Mouse (Mus musculus) MEL (cell line): ENCODE measurements around the gene Acpp. TPM values are rescaled to one million over a fixed set of nuclear protein-coding genes. Genes with fewer than 3 reads are reported as not detected.
A peak's percentile ranks its signal among the peaks of the same experiment; 100 is the strongest.

Experiments
- DNase-seq: peaks from one replicate; pipeline ENCODE4 v3.0.0; 2011; ENCODE audit warnings: low read depth, low spot score
- H3K27ac ChIP-seq: 2 replicates; pipeline ENCODE4 v1.5.1; 2012; ENCODE audit warnings: low read depth, mild to moderate bottlenecking, control low read depth, low read length, moderate library complexity; ENCODE audit not compliant: control insufficient read depth
- H3K27me3 ChIP-seq, 2 experiments: fragments of 150-350 bp in 1 of 2; sonication (generic) in 1 of 2; 2 replicates each; pipeline ENCODE4 v1.6.1; 2012; ENCODE audit warnings: low read length in 2 of 2, mild to moderate bottlenecking in 2 of 2, improper control_type of control experiment in 1 of 2, moderate library complexity in 1 of 2; ENCODE audit not compliant: insufficient read depth in 2 of 2, control insufficient read depth in 1 of 2
- H3K36me3 ChIP-seq, 2 experiments: 2 replicates each; pipeline ENCODE4 v1.6.1; 2012 to 2014; ENCODE audit warnings: low read length in 2 of 2, improper control_type of control experiment in 1 of 2, inconsistent platforms in 1 of 2, mild to moderate bottlenecking in 1 of 2; ENCODE audit not compliant: insufficient read depth in 2 of 2, control insufficient read depth in 1 of 2
- H3K4me1 ChIP-seq, 2 experiments: fragments of 150-350 bp in 1 of 2; sonication (generic) in 1 of 2; 2 replicates each; pipeline ENCODE4 v1.6.1; 2012; ENCODE audit warnings: low read length in 2 of 2, improper control_type of control experiment in 1 of 2, mild to moderate bottlenecking in 1 of 2; ENCODE audit not compliant: insufficient read depth in 2 of 2, control insufficient read depth in 1 of 2
- H3K4me3 ChIP-seq, 2 experiments: fragments of 150-350 bp in 1 of 2; sonication (generic) in 1 of 2; 2 replicates each; pipeline ENCODE4 v1.5.1; 2012; ENCODE audit warnings: low read depth in 2 of 2, low read length in 2 of 2, mild to moderate bottlenecking in 2 of 2, moderate library complexity in 2 of 2, control low read depth in 1 of 2, improper control_type of control experiment in 1 of 2; ENCODE audit not compliant: control insufficient read depth in 1 of 2, insufficient read depth in 1 of 2
- H3K79me2 ChIP-seq: 2 replicates; pipeline ENCODE4 v1.6.1; 2012; ENCODE audit warnings: mild to moderate bottlenecking, low read length, moderate library complexity; ENCODE audit not compliant: control insufficient read depth, poor library complexity, insufficient read depth
- H3K9ac ChIP-seq: 2 replicates; pipeline ENCODE4 v1.6.1; 2012; ENCODE audit warnings: low read depth, mild to moderate bottlenecking, control low read depth, low read length, moderate library complexity; ENCODE audit not compliant: control insufficient read depth, poor library complexity, severe bottlenecking
- H3K9me3 ChIP-seq: fragments of 150-350 bp; sonication (generic); replicated peaks from 2 replicates; pipeline ENCODE4 v1.6.1; 2012; ENCODE audit warnings: mild to moderate bottlenecking, low read length, improper control_type of control experiment, moderate library complexity; ENCODE audit not compliant: insufficient read depth
- BHLHE40 ChIP-seq: IDR thresholded peaks from 2 replicates; pipeline ENCODE4 v1.6.1; 2012; ENCODE audit warnings: low read depth, mild to moderate bottlenecking, inconsistent platforms, low read length, improper control_type of control experiment, borderline replicate concordance
- CHD1 ChIP-seq: IDR thresholded peaks from 2 replicates; pipeline ENCODE4 v1.6.1; 2012; ENCODE audit warnings: low read depth, mild to moderate bottlenecking, inconsistent platforms, low read length, improper control_type of control experiment
- CHD2 ChIP-seq: IDR thresholded peaks from 2 replicates; pipeline ENCODE4 v1.6.1; 2011; ENCODE audit warnings: low read length, improper control_type of control experiment
- CTCF ChIP-seq, 3 experiments: IDR thresholded peaks in 2 of 3; conservative IDR thresholded peaks in 1 of 3; 2 replicates each; pipeline ENCODE4 v1.5.1; 2011 to 2012; ENCODE audit warnings: low read length in 3 of 3, low read depth in 2 of 3, mild to moderate bottlenecking in 2 of 3, improper control_type of control experiment in 1 of 3, inconsistent platforms in 1 of 3, mixed read lengths in 1 of 3, moderate library complexity in 1 of 3; ENCODE audit not compliant: control insufficient read depth in 1 of 3, insufficient read depth in 1 of 3, poor library complexity in 1 of 3, severe bottlenecking in 1 of 3
- EP300 ChIP-seq, 2 experiments: IDR thresholded peaks; 2 replicates each; pipeline ENCODE4 v1.6.1; 2011; ENCODE audit warnings: improper control_type of control experiment in 2 of 2, low read length in 2 of 2, low read depth in 1 of 2, mild to moderate bottlenecking in 1 of 2
- GATA1 ChIP-seq: IDR thresholded peaks from 2 replicates; pipeline ENCODE4 v1.6.1; 2011; ENCODE audit warnings: low read depth, low read length, improper control_type of control experiment
- MAZ ChIP-seq: IDR thresholded peaks from 2 replicates; pipeline ENCODE4 v1.6.1; 2012; ENCODE audit warnings: low read depth, mild to moderate bottlenecking, inconsistent platforms, low read length, improper control_type of control experiment
- MYB ChIP-seq: IDR thresholded peaks from 2 replicates; pipeline ENCODE4 v1.6.1; 2011; ENCODE audit warnings: mild to moderate bottlenecking, low read depth, low read length, improper control_type of control experiment
- POLR2A ChIP-seq, 2 experiments: IDR thresholded peaks; 2 replicates each; pipeline ENCODE4 v1.6.1; 2011 to 2012; ENCODE audit warnings: low read length in 2 of 2, mild to moderate bottlenecking in 2 of 2, control low read depth in 1 of 2, improper control_type of control experiment in 1 of 2, low read depth in 1 of 2, moderate library complexity in 1 of 2; ENCODE audit not compliant: control insufficient read depth in 1 of 2, insufficient read depth in 1 of 2, poor library complexity in 1 of 2
- RAD21 ChIP-seq: IDR thresholded peaks from 2 replicates; pipeline ENCODE4 v1.6.1; 2011; ENCODE audit warnings: mild to moderate bottlenecking, low read depth, low read length, improper control_type of control experiment
- RCOR1 ChIP-seq: IDR thresholded peaks from 2 replicates; pipeline ENCODE4 v1.6.1; 2012; ENCODE audit warnings: low read depth, mild to moderate bottlenecking, inconsistent platforms, low read length, improper control_type of control experiment
- SMC3 ChIP-seq: IDR thresholded peaks from 2 replicates; pipeline ENCODE4 v1.6.1; 2011; ENCODE audit warnings: low read depth, low read length, improper control_type of control experiment
- TBP ChIP-seq: IDR thresholded peaks from 2 replicates; pipeline ENCODE4 v1.8.0; 2011; ENCODE audit warnings: low read depth, low read length, improper control_type of control experiment
- TCF12 ChIP-seq: IDR thresholded peaks from 2 replicates; pipeline ENCODE4 v1.6.1; 2014; ENCODE audit warnings: low read depth, mild to moderate bottlenecking, inconsistent platforms, low read length, improper control_type of control experiment, moderate library complexity
- UBTF ChIP-seq: IDR thresholded peaks from 2 replicates; pipeline ENCODE4 v1.6.1; 2012; ENCODE audit warnings: low read depth, mild to moderate bottlenecking, inconsistent platforms, low read length, improper control_type of control experiment, moderate library complexity, borderline replicate concordance; ENCODE audit not compliant: insufficient read depth
- USF2 ChIP-seq, 2 experiments: IDR thresholded peaks; 2 replicates each; pipeline ENCODE4 v1.6.1; 2011 to 2012; ENCODE audit warnings: improper control_type of control experiment in 2 of 2, low read length in 2 of 2, borderline replicate concordance in 1 of 2, inconsistent platforms in 1 of 2, low read depth in 1 of 2, mild to moderate bottlenecking in 1 of 2; ENCODE audit not compliant: insufficient read depth in 1 of 2
- polyA plus RNA-seq, 2 experiments: library from polyadenylated mRNA; stranded (reverse) in 1 of 2; unstranded in 1 of 2; fragments of >175 nt in 1 of 2; fragments of >200 nt in 1 of 2; gene quantifications; 2 replicates each; pipeline versions ENCODE4 v1.2.1 to v1.2.4; 2012; ENCODE audit warnings: low replicate concordance in 2 of 2, low read depth in 1 of 2; ENCODE audit not compliant: insufficient read length in 2 of 2, insufficient read depth in 1 of 2, missing spikeins in 1 of 2
- total RNA-seq: library from RNA; depleted of rRNA; stranded (reverse); fragments of 300-350 nt; gene quantifications from 2 replicates; pipeline ENCODE4 v1.2.3, GENCODE M21; 2012

Gene Acpp
- total and polyA plus RNA-seq, 3 experiments, result 0.03 TPM; not detected in 2

- TF ChIP-seq POLR2A (IDR thresholded peaks at IDR 0.05; ENCODE audit: control insufficient read depth in 1 of 2, insufficient read depth in 1 of 2, low read depth in 1 of 2, low read length in 2 of 2, poor library complexity in 1 of 2), result no peak
- no peak for TF ChIP-seq MAZ
Measured at GRCm38 (mm10) chr9:104379532-104380162, 42.1 kb upstream of the Acpp start (continued).

DNA sequence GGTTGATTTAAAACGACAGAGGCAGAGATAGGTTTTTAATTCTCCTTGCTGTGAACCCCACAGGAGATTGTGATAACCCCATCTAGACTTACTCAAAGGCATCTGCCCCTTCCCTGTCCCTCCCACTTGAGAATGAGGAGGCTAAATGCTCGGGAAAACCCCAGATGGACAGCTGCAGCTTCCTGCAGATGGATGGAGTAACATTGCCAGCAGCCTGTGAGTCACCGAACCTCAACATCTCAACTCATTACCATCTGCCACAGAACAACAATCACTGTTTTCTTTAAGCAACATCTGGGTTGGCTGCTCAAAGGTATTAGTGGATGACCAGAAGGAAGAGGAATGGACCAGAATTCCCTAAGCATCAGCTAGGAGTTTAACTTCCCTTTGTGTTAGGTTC lies 38.0 kb upstream of the Acpp start:
- H3K9ac ChIP-seq, result no peak overlapping the region
- H3K4me1 ChIP-seq, result no peaks in the 10 kb centered on the region
- no peaks in the 10 kb centered on the region for H3K27me3 ChIP-seq
- DNase-seq, result no peak
- H3K9me3 ChIP-seq, result no peaks in the 10 kb centered on the region
- H3K4me3 ChIP-seq, result no peak overlapping the region
- no peaks in the 10 kb centered on the region for H3K79me2 ChIP-seq
- H3K27ac ChIP-seq, result no peak overlapping the region
- H3K36me3 ChIP-seq, result peaks cover 0 to 2% of the 10 kb centered on the region in 2 experiments; a peak in 2 of 4 replicates
- TF ChIP-seq CHD2, result no peak
- TF ChIP-seq UBTF, result no peak
- TF ChIP-seq USF2 (IDR thresholded peaks at IDR 0.05; ENCODE audit: borderline replicate concordance in 1 of 2, insufficient read depth in 1 of 2, low read depth in 1 of 2, low read length in 2 of 2), result no peak
- TF ChIP-seq BHLHE40, result no peak
- TF ChIP-seq TBP, result no peak
- no peak for TF ChIP-seq EP300 (IDR thresholded peaks at IDR 0.05; ENCODE audit: low read depth in 1 of 2, low read length in 2 of 2)
- TF ChIP-seq POLR2A (IDR thresholded peaks at IDR 0.05; ENCODE audit: control insufficient read depth in 1 of 2, insufficient read depth in 1 of 2, low read depth in 1 of 2, low read length in 2 of 2, poor library complexity in 1 of 2), result no peak
- TF ChIP-seq MYB, result no peak

GRCm38 (mm10) chr9:104373253-104373652 lies 35.7 kb upstream of the Acpp start:
- peak; percentile 27 to 60 (median 49); a peak in 5 of 6 replicates for TF ChIP-seq CTCF (IDR thresholded peaks at IDR 0.05 in 2 of 3, conservative IDR thresholded peaks at IDR 0.05 in 1 of 3; ENCODE audit: control insufficient read depth in 1 of 3, insufficient read depth in 1 of 3, low read depth in 2 of 3, low read length in 3 of 3, poor library complexity in 1 of 3, severe bottlenecking in 1 of 3)
- TF ChIP-seq RAD21, result peak; percentile 50
- no peak for TF ChIP-seq TCF12
- no peak for TF ChIP-seq RCOR1
- TF ChIP-seq GATA1, result no peak
- TF ChIP-seq USF2 (IDR thresholded peaks at IDR 0.05; ENCODE audit: borderline replicate concordance in 1 of 2, insufficient read depth in 1 of 2, low read depth in 1 of 2, low read length in 2 of 2), result no peak
- TF ChIP-seq SMC3, result peak; percentile 60
- TF ChIP-seq CHD1, result no peak

More at GRCm38 (mm10) chr9:104373253-104373652, 35.7 kb upstream of the Acpp start:
- H3K9ac ChIP-seq, result no peak overlapping the region
- H3K4me3 ChIP-seq, result no peak overlapping the region
- no peaks in the 10 kb centered on the region for H3K27me3 ChIP-seq
- no peaks in the 10 kb centered on the region for H3K4me1 ChIP-seq
- H3K27ac ChIP-seq, result no peak overlapping the region
- peak; percentile 58 for DNase-seq
- H3K9me3 ChIP-seq, result no peaks in the 10 kb centered on the region
- no peaks in the 10 kb centered on the region for H3K36me3 ChIP-seq
- no peaks in the 10 kb centered on the region for H3K79me2 ChIP-seq
